Mouse (Mus musculus): ENCODE data around the gene Mtfmt.

The Mtfmt gene

GRCm38 (mm10) chr9:65435671-65436301, at the start of gene Mtfmt:
TSS of gene Mtfmt (plus strand) at chr9:65435782.
- peak; percentile 92 for DNase-seq (ENCODE audit: low spot score)

- no peak for DNase-seq (ENCODE audit: low spot score)
Observed at GRCm38 (mm10) chr9:65386373-65387140, 49.0 kb upstream of the Mtfmt start.

- DNase-seq (ENCODE audit: low spot score), result no peak
Observed at GRCm38 (mm10) chr9:65390752-65391612, 44.6 kb upstream of the Mtfmt start.

- no peak for DNase-seq (ENCODE audit: low spot score)
Observed at GRCm38 (mm10) chr9:65391613-65391964, 44.0 kb upstream of the Mtfmt start, which contains the start of gene Kbtbd13. TSS of gene Kbtbd13 (minus strand) at chr9:65391652.

- DNase-seq (ENCODE audit: low spot score), result peak; percentile 62
Observed at GRCm38 (mm10) chr9:65392638-65393364, 42.8 kb upstream of the Mtfmt start.

- DNase-seq (ENCODE audit: low spot score), result no peak
Observed at GRCm38 (mm10) chr9:65393606-65394005, 42.0 kb upstream of the Mtfmt start.

GRCm38 (mm10) chr9:65394360-65394759, 41.2 kb upstream of the Mtfmt start:
- no peak for DNase-seq (ENCODE audit: low spot score)

GRCm38 (mm10) chr9:65398279-65398678, 37.3 kb upstream of the Mtfmt start, which contains the start of gene Rasl12:
TSS of gene Rasl12 (plus strand) at chr9:65398506.
- peak; percentile 73 for DNase-seq (ENCODE audit: low spot score)

GRCm38 (mm10) chr9:65399934-65400333, 35.6 kb upstream of the Mtfmt start:
- DNase-seq (ENCODE audit: low spot score), result no peak

- peak; percentile 55 for DNase-seq (ENCODE audit: low spot score)
Observed at GRCm38 (mm10) chr9:65404331-65405183, 31.0 kb upstream of the Mtfmt start.

GRCm38 (mm10) chr9:65405184-65405449, 30.5 kb upstream of the Mtfmt start:
- DNase-seq (ENCODE audit: low spot score), result no peak

- DNase-seq (ENCODE audit: low spot score), result no peak
Observed at GRCm38 (mm10) chr9:65407327-65407726, 28.3 kb upstream of the Mtfmt start.

- peak; percentile 32 for DNase-seq (ENCODE audit: low spot score)
Observed at GRCm38 (mm10) chr9:65407861-65408260, 27.7 kb upstream of the Mtfmt start.

GRCm38 (mm10) chr9:65408871-65409295, 26.7 kb upstream of the Mtfmt start:
- DNase-seq (ENCODE audit: low spot score), result no peak

GRCm38 (mm10) chr9:65410378-65410777, 25.2 kb upstream of the Mtfmt start:
- DNase-seq (ENCODE audit: low spot score), result no peak

- DNase-seq (ENCODE audit: low spot score), result no peak
Observed at GRCm38 (mm10) chr9:65411326-65411725, 24.3 kb upstream of the Mtfmt start.

- DNase-seq (ENCODE audit: low spot score), result no peak
Observed at GRCm38 (mm10) chr9:65417738-65418137, 17.8 kb upstream of the Mtfmt start.

GRCm38 (mm10) chr9:65419633-65420032, 15.9 kb upstream of the Mtfmt start:
- no peak for DNase-seq (ENCODE audit: low spot score)

- DNase-seq (ENCODE audit: low spot score), result no peak
Observed at GRCm38 (mm10) chr9:65422760-65423501, 12.7 kb upstream of the Mtfmt start, which contains the start of gene Slc51b. TSS of gene Slc51b (minus strand) at chr9:65422955.

GRCm38 (mm10) chr9:65424393-65424792, 11.2 kb upstream of the Mtfmt start:
- no peak for DNase-seq (ENCODE audit: low spot score)
